Mouse (Mus musculus) E14TG2a.4 (cell line): ENCODE data around the gene Acaa1a.

Source experiments
- CTCF ChIP-seq: conservative IDR thresholded peaks from 2 replicates; pipeline ENCODE4 v1.5.1; 2014; ENCODE audit warnings: low read length
- NANOG ChIP-seq: IDR thresholded peaks from 2 replicates; pipeline ENCODE4 v1.6.1; 2014; ENCODE audit warnings: borderline replicate concordance, low read length, mixed read lengths

GRCm38 (mm10) chr9:119340212-119340580, 720 bp downstream of the Acaa1a start:
- TF ChIP-seq CTCF (no peak), NANOG (no peak)
